Mouse (Mus musculus) G1E-ER4 (cell line): ENCODE measurements around the gene Anapc1. TPM values are rescaled to one million over a fixed set of nuclear protein-coding genes. Genes with fewer than 3 reads are reported as not detected.

ENCODE experiments used
- GATA1 ChIP-seq: IDR thresholded peaks from one replicate; pipeline ENCODE4 v1.8.0; 2012; ENCODE audit warnings: low read length, inconsistent platforms
- polyA plus RNA-seq: library from polyadenylated mRNA; stranded (reverse); fragments of >175 nt; gene quantifications from 2 replicates; pipeline ENCODE4 v1.2.3, GENCODE M21; 2012

Anapc1 gene
- polyA plus RNA-seq, 1 experiment, result 131 TPM

GRCm38 (mm10) chr2:128609286-128609685 is 77.9 kb downstream of the Anapc1 start:
- TF ChIP-seq GATA1, result no peak

GRCm38 (mm10) chr2:128601534-128601933 is 85.7 kb downstream of the Anapc1 start:
- no peak for TF ChIP-seq GATA1

DNA sequence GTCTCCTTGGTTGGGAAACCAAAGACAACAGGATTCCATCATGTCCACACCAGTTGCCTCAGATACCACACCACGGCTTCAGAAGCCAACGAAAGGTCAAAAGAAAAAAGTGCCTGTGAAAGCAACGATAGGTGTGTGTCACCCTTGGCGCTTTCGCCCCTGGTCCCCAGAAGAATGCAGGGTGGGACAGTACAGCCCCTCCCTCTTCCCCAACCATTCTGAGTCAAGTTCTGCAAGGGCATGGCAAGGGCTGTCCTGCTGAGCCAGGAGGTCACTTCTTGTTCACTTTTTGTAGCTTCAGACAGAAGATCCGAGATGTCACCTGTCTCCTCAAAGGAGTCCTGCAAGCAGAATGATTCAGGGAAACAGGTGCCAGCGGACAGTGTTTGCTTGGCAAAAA is 94.9 kb downstream of the Anapc1 start:
- no peak for TF ChIP-seq GATA1

DNA sequence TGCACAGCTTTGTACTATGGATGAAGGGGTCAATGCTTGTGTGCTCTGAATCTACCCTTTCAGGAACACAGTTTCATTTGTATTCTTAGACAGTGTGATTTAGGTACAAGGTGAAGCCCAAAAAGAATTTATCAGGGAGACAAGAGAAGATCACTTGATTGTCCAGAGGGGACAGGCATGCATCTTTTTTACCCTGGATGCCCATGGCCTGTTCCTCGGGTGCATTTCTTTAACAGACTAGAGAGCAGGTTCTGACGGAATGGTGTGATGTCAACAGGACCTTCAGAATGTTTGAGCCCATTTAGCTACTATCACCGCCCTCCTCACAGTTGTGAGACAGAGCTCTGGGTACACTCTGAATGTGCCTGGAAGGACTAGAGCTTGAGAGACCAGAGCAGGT is 96.3 kb downstream of the Anapc1 start, which contains the start of gene Spdye4c:
TSS of gene Spdye4c (plus strand) at position 301 of the 400 bp plus-strand sequence.
- no peak for TF ChIP-seq GATA1

DNA sequence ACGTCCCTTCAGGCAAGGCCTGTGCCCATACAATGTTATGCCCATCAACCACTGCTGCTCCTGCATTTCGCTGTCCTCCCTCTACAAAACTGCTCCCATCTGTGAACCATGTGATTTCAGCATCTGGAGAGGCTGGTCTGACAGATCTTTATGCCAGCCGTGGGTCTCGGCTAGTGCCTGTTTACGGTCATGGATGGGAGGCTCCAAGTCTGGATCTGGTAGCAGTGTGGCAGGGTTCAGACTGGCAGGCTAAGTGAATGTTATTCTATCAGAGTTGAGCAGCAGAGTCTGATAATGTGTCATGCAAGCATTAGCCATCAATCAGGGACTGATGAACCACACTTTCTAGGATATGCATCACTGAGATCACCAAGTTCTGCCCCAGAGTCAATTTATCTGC is 104.3 kb downstream of the Anapc1 start:
- TF ChIP-seq GATA1, result no peak

DNA sequence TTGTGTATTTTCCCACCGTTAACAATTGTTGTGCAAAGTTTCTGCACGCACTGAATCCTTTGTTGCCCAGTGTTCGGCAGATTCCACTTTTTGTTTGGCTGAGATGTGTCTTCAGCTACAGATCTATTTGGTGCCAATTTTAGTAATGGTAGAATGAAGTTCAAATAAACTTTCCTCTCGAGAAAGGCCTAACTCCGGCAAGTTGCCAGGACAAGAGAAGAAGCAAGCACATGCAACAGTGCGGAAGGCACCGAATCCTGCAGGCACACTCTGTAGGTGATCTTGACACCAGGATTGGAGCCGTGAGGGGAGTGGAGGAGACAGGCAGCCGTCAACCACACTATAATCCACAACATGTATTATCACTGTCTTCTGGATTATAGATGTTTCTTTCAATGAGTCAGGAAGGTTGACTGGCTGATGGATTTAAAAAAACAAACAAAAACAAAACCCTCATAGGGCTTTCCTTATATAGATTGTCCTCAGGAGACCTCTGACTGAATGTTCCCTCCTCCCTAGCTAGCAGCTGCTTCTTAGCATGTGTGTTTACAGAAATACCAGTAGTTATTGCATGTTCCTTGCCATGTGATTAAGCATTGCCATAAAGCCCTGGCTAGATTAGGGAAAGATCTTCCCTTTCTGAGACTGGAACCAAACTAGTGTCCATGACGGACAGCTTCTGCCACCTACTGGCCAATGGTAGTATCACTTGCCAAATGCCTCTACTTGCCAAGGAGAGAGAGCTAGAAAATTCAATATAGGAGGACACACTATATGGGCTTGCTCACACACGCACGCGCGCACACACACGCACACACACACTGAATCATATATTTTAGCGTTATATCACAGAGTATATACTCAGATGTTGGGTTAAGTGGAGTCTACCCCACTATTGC is 114.2 kb downstream of the Anapc1 start:
- no peak for TF ChIP-seq GATA1

- no peak for TF ChIP-seq GATA1
Measured at GRCm38 (mm10) chr2:128571001-128571400, 116.2 kb downstream of the Anapc1 start.

GRCm38 (mm10) chr2:128568490-128568889 is 118.7 kb downstream of the Anapc1 start:
- TF ChIP-seq GATA1, result no peak

- no peak for TF ChIP-seq GATA1
Measured at GRCm38 (mm10) chr2:128568018-128568417, 119.2 kb downstream of the Anapc1 start.

- TF ChIP-seq GATA1, result no peak
Measured at GRCm38 (mm10) chr2:128566304-128567147, 120.7 kb downstream of the Anapc1 start.

- TF ChIP-seq GATA1, result no peak
Measured at GRCm38 (mm10) chr2:128565904-128566303, 121.3 kb downstream of the Anapc1 start.

DNA sequence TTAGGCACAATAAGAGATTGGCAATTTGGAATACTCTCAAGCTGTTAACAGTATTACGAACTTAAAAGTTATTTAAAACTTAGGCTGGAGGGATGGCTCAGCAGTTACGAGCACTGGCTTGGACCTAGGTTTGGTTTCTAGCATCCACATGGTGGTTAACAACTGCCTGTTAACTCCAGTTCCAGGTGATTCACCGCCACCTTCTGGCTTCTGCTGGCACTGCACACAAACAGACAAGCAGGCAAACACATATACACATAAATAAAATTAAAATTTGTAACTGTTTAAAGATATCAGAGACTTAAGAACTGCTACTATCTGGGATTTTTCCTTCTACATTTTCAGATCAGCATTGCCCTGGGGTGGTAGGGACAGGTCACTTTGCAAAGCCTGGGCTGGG is 123.0 kb downstream of the Anapc1 start:
- TF ChIP-seq GATA1, result no peak

Other genes with a start within 250 kb of the Anapc1 start
- gene Spdye4c, start 96.2 kb downstream of the Anapc1 start, polyA plus RNA-seq, result not detected in 2 replicates
- gene Mertk, start 11.6 kb upstream of the Anapc1 start, polyA plus RNA-seq, result not detected in 2 replicates
- gene Tmem87b, start 130.7 kb upstream of the Anapc1 start, polyA plus RNA-seq, result 1.2 and 1.4 TPM in 2 replicates
- not detected in 2 replicates for gene Fbln7, start 175.6 kb upstream of the Anapc1 start, polyA plus RNA-seq